Mouse (Mus musculus): ENCODE measurements at regions not wholly inside any gene's neighbourhood (a gene's known extent, or its start where the extent isn't known, plus 50 kb on each side); places are given as distances from the start of the nearest gene placed in this dataset.

GRCm38 (mm10) chr1:92727371-92727770 is 78.7 kb upstream of the Otos start:
- Histone ChIP-seq H3K9ac (replicated peaks) (no peak overlapping the region), H3K36me3 (no peaks in the 10 kb centered on the region), H3K9me3 (no peaks in the 10 kb centered on the region), H3K27ac (no peak overlapping the region), H3K27me3 (0 out of 2 replicates have a peak, but pooled peaks cover 4% of the 10 kb centered on the region), H3K4me3 (replicated peaks) (no peak overlapping the region), H3K4me2 (replicated peaks) (no peak overlapping the region), H3K4me1 (replicated peaks) (no peaks in the 10 kb centered on the region)
- 52% methylated on average over 6 of the region's 6 CpGs for WGBS
- no peak for ATAC-seq

GRCm38 (mm10) chr1:92726341-92726740 is 77.7 kb upstream of the Otos start:
- no peak overlapping the region for H3K4me3 ChIP-seq (replicated peaks)
- no peaks in the 10 kb centered on the region for H3K4me1 ChIP-seq (replicated peaks)
- 0 out of 2 replicates have a peak, but pooled peaks cover 4% of the 10 kb centered on the region for H3K27me3 ChIP-seq
- ATAC-seq, result no peak
- H3K9me3 ChIP-seq, result no peaks in the 10 kb centered on the region
- WGBS, result 87% methylated on average over 6 of the region's 6 CpGs
- H3K36me3 ChIP-seq, result no peaks in the 10 kb centered on the region
- H3K27ac ChIP-seq, result no peak overlapping the region
- no peak overlapping the region for H3K4me2 ChIP-seq (replicated peaks)
- H3K9ac ChIP-seq (replicated peaks), result no peak overlapping the region

DNA sequence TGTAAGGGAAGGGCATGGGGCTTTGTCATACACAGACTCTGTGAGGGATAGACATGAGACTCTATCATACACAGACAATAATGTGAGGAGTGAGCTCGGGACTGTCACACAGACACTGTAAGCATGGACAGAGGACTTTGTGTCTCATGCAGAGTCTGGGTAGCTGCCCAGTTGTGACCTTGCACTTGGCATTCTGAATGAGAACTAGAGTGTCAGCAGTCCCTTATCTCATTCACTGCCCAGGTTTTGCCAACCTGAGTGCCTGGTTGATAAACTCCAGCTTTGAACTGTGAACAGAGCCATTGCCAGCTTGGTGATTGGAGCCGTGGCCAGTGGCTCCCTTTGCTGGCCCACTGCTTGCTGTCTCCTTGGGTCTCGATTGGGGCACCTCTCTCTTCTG is 75.5 kb upstream of the Otos start:
- Histone ChIP-seq H3K4me2 (replicated peaks) (no peak overlapping the region), H3K9me3 (no peaks in the 10 kb centered on the region), H3K4me1 (replicated peaks) (0 out of 2 replicates have a peak, but pooled peaks cover 5% of the 10 kb centered on the region), H3K9ac (replicated peaks) (no peak overlapping the region), H3K4me3 (replicated peaks) (no peak overlapping the region), H3K27me3 (0 out of 2 replicates have a peak, but pooled peaks cover 4% of the 10 kb centered on the region), H3K36me3 (no peaks in the 10 kb centered on the region), H3K27ac (no peak overlapping the region)
- WGBS, result 90% methylated on average over 3 of the region's 3 CpGs
- no peak for ATAC-seq

GRCm38 (mm10) chr1:92720567-92720966 is 71.9 kb upstream of the Otos start:
- 0 out of 2 replicates have a peak, but pooled peaks cover 4% of the 10 kb centered on the region for H3K27me3 ChIP-seq
- no peak for ATAC-seq
- H3K36me3 ChIP-seq, result no peaks in the 10 kb centered on the region
- H3K4me2 ChIP-seq (replicated peaks), result no peak overlapping the region
- H3K4me3 ChIP-seq (replicated peaks), result no peak overlapping the region
- no peak overlapping the region for H3K27ac ChIP-seq
- WGBS, result 72% methylated on average over 10 of the region's 10 CpGs
- H3K4me1 ChIP-seq (replicated peaks), result 0 out of 2 replicates have a peak, but pooled peaks cover 5% of the 10 kb centered on the region
- H3K9ac ChIP-seq (replicated peaks), result no peak overlapping the region
- H3K9me3 ChIP-seq, result no peaks in the 10 kb centered on the region

GRCm38 (mm10) chr1:92719864-92720263 is 71.2 kb upstream of the Otos start:
- Histone ChIP-seq H3K4me1 (replicated peaks) (peaks cover 10% of the 10 kb centered on the region; the same call in 1 of the 2 replicates), H3K36me3 (no peaks in the 10 kb centered on the region), H3K9me3 (no peaks in the 10 kb centered on the region), H3K4me3 (replicated peaks) (no peak overlapping the region), H3K4me2 (replicated peaks) (no peak overlapping the region), H3K27me3 (0 out of 2 replicates have a peak, but pooled peaks cover 4% of the 10 kb centered on the region), H3K9ac (replicated peaks) (no peak overlapping the region), H3K27ac (no peak overlapping the region)
- 93% methylated on average over 6 of the region's 6 CpGs for WGBS
- no peak for ATAC-seq

DNA sequence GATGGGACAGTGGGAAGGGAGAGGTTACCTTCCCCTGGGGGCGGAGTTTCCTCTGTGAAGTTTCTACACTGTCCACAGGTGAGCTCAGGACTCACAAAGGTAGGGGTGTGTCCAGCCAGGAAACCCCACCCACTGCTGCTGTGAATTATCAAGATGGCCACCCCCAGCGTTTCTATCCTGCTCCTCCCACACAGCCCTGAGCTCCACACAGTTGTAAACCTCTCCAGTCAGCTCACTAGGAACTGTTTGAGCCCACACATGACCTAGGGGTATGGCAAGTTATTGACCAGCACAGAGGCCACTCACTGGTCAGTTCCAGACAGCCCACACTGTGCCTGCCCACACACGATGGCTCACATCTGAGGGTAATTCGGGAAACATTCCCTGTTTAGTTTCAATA is 69.5 kb upstream of the Otos start:
- H3K36me3 ChIP-seq, result no peaks in the 10 kb centered on the region
- no peaks in the 10 kb centered on the region for H3K27me3 ChIP-seq
- ATAC-seq, result no peak
- no peak overlapping the region for H3K4me2 ChIP-seq (replicated peaks)
- no peaks in the 10 kb centered on the region for H3K9me3 ChIP-seq
- WGBS, result 74% methylated on average over 4 of the region's 4 CpGs
- H3K27ac ChIP-seq, result no peak overlapping the region
- H3K4me3 ChIP-seq (replicated peaks), result no peak overlapping the region
- H3K9ac ChIP-seq (replicated peaks), result no peak overlapping the region
- peaks cover 16% of the 10 kb centered on the region; the same call in 1 of the 2 replicates for H3K4me1 ChIP-seq (replicated peaks)

DNA sequence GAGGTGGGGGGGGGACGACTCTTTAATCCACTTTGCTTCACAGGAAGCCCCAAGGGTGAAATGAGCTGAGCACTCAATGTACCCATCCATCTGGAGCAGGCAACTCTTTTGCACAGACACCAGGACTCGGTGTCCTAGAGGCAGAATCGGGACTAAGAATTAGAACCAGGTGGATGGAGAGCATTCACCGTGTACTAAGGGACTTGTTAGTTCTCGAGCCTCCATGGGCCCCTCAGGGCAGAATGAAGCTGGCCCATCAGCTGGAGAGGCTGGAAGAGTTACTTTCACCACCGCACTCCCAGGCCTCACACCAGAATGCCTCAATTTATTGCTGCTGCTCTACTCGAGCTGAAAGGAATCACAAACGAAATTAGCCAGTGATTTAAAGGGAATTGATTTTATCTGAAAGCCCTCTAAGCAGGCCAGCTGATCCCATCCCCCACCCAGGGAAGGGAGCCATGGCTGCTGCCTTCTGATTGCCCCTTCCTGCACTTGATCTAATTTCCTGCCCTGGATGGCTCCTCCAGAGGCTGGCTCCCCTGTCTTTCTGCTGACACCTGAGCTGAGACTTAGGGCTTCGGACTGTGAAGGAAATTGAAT is 66.2 kb upstream of the Otos start:
- H3K4me3 ChIP-seq (replicated peaks), result no peak overlapping the region
- H3K9me3 ChIP-seq, result no peaks in the 10 kb centered on the region
- H3K9ac ChIP-seq (replicated peaks), result no peak overlapping the region
- H3K27ac ChIP-seq, result 0 out of 2 replicates have a peak overlapping the region, but pooled peaks have one; percentile 3
- peaks cover 11% of the 10 kb centered on the region; the same call in 1 of the 2 replicates for H3K4me1 ChIP-seq (replicated peaks)
- 0 out of 2 replicates have a peak, but pooled peaks cover 5% of the 10 kb centered on the region for H3K27me3 ChIP-seq
- H3K4me2 ChIP-seq (replicated peaks), result no peak overlapping the region
- 60% methylated on average over 9 of the region's 9 CpGs for WGBS
- peak; percentile 48 for ATAC-seq
- no peaks in the 10 kb centered on the region for H3K36me3 ChIP-seq

GRCm38 (mm10) chr1:92712366-92712765 is 63.7 kb upstream of the Otos start:
- 84% methylated on average over 8 of the region's 8 CpGs for WGBS
- Histone ChIP-seq H3K27me3 (0 out of 2 replicates have a peak, but pooled peaks cover 5% of the 10 kb centered on the region), H3K27ac (no peak overlapping the region), H3K9ac (replicated peaks) (no peak overlapping the region), H3K36me3 (no peaks in the 10 kb centered on the region), H3K4me1 (replicated peaks) (peaks cover 15% of the 10 kb centered on the region), H3K4me2 (replicated peaks) (no peak overlapping the region), H3K9me3 (0 out of 2 replicates have a peak, but pooled peaks cover 8% of the 10 kb centered on the region), H3K4me3 (replicated peaks) (no peak overlapping the region)
- no peak for ATAC-seq

DNA sequence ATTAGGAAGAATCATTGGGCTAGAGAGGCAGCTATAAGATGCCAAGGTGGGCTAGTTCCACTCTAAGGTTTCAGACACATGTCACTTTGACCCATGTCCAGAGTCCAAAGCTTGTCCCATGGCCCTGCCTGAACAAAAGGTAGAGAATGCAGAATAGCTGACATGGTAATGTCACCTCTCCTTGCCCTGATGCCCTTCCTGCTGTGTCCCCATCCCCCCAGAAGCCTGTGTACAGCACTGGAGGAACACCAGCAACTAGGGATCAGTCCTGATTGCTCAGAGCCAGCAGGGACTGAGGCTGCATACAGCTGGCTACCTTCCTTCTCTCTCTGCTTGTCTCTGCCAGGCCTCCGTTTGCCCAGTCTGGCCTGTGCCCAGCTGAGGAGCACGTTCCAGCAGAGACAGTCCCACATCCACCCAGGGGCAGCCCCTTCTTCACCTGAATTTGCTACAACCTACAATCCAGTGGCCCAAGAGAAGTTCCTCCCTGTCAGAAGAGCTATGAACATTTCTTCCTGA is 61.7 kb upstream of the Otos start:
- Histone ChIP-seq H3K27me3 (0 out of 2 replicates have a peak, but pooled peaks cover 5% of the 10 kb centered on the region), H3K9ac (replicated peaks) (no peak overlapping the region), H3K9me3 (0 out of 2 replicates have a peak, but pooled peaks cover 8% of the 10 kb centered on the region), H3K36me3 (no peaks in the 10 kb centered on the region), H3K27ac (no peak overlapping the region), H3K4me3 (replicated peaks) (no peak overlapping the region), H3K4me1 (replicated peaks) (peaks cover 15% of the 10 kb centered on the region), H3K4me2 (replicated peaks) (no peak overlapping the region)
- WGBS, result 80% methylated on average over 2 of the region's 2 CpGs
- ATAC-seq, result no peak

DNA sequence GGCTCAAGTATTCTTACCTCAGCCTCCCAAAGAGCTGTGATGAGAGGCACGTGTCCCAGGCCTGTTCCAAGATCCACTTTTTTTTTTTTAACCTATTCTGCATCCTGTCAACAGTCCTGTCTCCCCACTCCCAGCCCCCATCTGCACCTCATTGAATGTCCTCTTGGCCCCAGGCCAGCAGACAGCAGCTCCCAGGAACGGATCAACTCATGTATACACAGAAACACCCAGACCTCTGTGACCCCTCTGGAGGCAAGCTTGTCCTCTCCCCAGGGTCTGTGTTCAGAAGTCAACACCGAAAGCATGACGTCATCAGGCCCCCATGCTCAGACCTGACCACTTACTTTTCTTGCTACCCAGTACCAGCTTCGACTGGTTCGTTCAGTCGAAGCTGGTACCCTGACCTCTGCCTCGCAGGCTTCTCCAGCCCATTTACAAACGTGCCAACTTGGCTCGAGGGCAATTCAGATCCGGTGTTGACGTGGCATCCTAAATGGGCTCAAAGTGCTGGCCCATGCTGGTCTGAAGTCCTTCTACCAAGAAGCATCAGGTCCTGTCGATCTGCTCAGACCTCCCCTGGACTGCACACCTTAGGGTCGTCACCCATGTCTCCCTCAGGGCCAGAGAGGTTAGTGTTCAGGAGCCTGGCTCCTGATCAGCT is 60.7 kb upstream of the Otos start:
- no peak for ATAC-seq
- H3K4me3 ChIP-seq (replicated peaks), result no peak overlapping the region
- 78% methylated on average over 14 of the region's 14 CpGs for WGBS

GRCm38 (mm10) chr1:92707917-92708897 is 59.6 kb upstream of the Otos start:
- Histone ChIP-seq H3K9ac (replicated peaks) (no peak overlapping the region), H3K4me2 (replicated peaks) (no peak overlapping the region), H3K4me1 (replicated peaks) (peaks cover 4% of the 10 kb centered on the region), H3K27me3 (0 out of 2 replicates have a peak, but pooled peaks cover 5% of the 10 kb centered on the region), H3K36me3 (no peaks in the 10 kb centered on the region), H3K9me3 (0 out of 2 replicates have a peak, but pooled peaks cover 8% of the 10 kb centered on the region), H3K4me3 (replicated peaks) (no peak overlapping the region), H3K27ac (no peak overlapping the region)
- no peak for ATAC-seq
- 96% methylated on average over 19 of the region's 19 CpGs for WGBS

More for the DNA sequence above, 60.7 kb upstream of the Otos start:
- Histone ChIP-seq H3K9ac (replicated peaks) (no peak overlapping the region), H3K9me3 (0 out of 2 replicates have a peak, but pooled peaks cover 8% of the 10 kb centered on the region), H3K4me2 (replicated peaks) (no peak overlapping the region), H3K27ac (no peak overlapping the region), H3K4me1 (replicated peaks) (peaks cover 5% of the 10 kb centered on the region), H3K27me3 (0 out of 2 replicates have a peak, but pooled peaks cover 5% of the 10 kb centered on the region), H3K36me3 (no peaks in the 10 kb centered on the region)
